Mouse (Mus musculus) ovary, postnatal 14 days (tissue): ENCODE measurements around the gene Itgb3.

ENCODE experiments used
- DNase-seq: peaks from one replicate; pipeline ENCODE4 v3.0.0; 2022; ENCODE audit warnings: low spot score

Itgb3 gene

GRCm38 (mm10) chr11:104622040-104622962 is 14.5 kb downstream of the Itgb3 start:
- no peak for DNase-seq

DNA sequence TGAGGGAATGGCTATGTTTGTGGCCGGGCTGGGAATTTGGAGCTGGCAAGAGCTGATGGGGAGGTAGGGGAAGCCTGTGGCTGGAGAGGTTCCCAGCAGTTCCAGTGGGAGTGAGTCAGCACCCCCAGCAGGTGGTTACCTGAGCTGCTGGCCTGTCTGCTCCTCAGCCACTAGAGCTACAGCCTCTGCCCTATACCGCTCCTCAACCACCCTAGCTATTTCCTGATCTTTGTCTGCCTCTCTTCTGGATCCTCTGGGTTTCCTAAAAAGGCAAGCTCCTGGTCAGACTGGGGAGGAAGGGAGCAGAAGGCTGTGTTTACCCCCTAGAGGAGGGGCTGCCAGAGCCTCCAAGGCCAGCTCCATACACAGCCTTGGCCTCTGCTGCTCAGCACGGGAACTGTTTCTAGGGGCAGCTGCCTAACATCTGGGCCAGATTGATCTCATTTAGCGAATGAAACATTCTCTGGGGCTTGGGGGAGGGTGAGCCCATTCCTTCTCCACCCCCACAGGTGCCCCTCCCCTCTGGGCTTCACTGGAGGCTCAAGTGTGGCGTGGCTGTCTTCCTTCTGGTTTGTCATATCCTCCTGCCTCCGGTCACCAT is 17.1 kb downstream of the Itgb3 start:
- peak; percentile 42 for DNase-seq

GRCm38 (mm10) chr11:104625453-104626402 is 17.9 kb downstream of the Itgb3 start:
- DNase-seq, result peak; percentile 52

GRCm38 (mm10) chr11:104626635-104627034 is 18.8 kb downstream of the Itgb3 start:
- DNase-seq, result no peak

DNA sequence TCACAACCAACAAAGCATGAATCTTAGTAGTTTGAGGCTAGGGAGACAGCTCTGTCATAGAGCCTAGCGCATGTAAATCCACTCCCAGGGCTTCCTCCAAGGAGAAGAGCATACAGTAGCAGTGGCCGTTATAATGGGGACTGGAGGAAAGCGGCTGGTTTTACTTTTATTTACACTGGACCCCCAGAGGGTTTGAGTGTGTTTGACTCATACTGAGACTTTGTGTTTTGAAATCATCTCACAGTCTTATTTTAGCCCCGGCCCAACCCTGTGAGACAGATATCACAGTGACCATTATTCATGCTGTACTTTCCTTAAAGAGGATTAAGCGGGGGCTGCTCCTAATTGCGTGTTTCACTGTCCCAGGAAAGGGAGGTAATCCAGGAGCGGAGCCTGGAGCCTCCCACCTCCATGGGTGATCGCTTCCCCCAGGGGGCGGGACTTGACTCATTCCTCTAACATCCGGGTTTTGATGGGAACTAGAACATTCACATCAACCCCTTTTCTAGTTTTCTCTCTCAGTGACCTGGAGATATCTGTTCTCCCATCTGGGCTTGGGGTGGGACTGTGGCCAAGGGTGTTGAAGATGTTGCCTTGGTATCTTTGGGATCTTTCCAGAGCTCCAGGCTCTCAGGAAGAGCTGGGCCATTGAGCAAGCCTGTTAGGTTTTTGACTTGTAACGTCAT is 20.0 kb downstream of the Itgb3 start:
- no peak for DNase-seq

- no peak for DNase-seq
Observed at GRCm38 (mm10) chr11:104628566-104628965, 20.8 kb downstream of the Itgb3 start.

GRCm38 (mm10) chr11:104630185-104630835 is 22.5 kb downstream of the Itgb3 start:
- no peak for DNase-seq

- DNase-seq, result no peak
Observed at GRCm38 (mm10) chr11:104631306-104631705, 23.5 kb downstream of the Itgb3 start.

GRCm38 (mm10) chr11:104637010-104637409 is 29.2 kb downstream of the Itgb3 start:
- DNase-seq, result no peak

- no peak for DNase-seq
Observed at GRCm38 (mm10) chr11:104638006-104638405, 30.2 kb downstream of the Itgb3 start.

DNA sequence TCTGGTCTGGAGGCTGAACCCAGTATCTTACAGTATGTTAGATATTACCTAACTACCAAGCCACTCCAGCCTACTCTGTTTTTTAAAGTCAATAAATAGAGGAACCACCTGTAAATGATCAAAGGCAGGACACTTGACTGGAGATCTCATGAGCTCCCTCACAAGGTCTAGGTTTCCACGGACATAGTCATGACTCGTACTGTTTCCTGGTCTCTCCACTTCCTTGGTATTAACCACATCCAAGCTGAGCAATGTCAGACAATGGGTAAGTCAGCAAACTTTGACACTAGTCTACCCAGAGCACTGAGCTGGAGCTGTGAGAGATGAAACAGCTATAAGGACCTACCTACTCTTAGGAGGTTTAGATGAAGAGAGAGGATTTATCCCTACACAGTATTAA is 31.1 kb downstream of the Itgb3 start:
- DNase-seq, result no peak

- no peak for DNase-seq
Observed at GRCm38 (mm10) chr11:104639634-104640033, 31.8 kb downstream of the Itgb3 start.

GRCm38 (mm10) chr11:104640894-104641293 is 33.1 kb downstream of the Itgb3 start:
- DNase-seq, result no peak

GRCm38 (mm10) chr11:104643236-104643635 is 35.4 kb downstream of the Itgb3 start:
- no peak for DNase-seq

DNA sequence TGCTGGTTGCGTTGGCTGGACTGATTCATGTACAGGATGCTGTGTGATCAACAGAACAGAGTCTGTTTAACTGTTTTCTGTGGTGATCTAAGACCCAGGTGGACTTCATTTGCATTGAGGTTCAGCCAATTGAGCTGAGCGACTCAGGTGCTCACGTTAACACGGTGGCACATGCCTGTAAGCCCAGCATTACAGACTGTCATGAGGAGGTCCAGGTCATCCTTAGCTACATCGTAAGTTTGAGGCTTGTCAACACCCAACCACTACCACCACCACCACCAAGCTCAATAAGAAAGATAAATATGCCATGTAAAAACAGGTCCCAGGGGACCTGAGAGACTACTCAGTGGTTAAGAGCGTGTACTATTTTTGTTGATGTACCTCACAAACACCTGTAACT is 37.6 kb downstream of the Itgb3 start:
- no peak for DNase-seq

- DNase-seq, result no peak
Observed at GRCm38 (mm10) chr11:104646173-104646572, 38.4 kb downstream of the Itgb3 start.

DNA sequence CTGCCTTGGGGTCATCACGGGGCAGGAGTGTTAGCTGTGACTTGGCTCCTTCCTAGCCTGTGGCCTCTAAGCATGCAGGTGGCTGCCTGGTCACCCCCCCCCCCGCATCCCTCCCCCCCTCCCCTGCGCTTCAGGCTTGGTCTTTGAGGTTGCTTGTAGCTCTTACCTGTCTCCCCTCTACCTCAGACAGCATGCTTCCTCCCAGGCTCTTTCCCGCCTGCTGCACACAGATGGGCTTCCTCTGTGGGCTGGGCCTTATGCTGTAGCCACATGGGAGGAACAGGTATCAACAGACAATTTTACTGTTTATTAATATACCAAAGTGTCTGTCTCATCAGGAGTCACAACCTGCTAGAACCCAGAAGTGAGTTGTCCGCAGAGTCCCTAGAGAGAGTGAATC is 38.8 kb downstream of the Itgb3 start:
- DNase-seq, result no peak

DNA sequence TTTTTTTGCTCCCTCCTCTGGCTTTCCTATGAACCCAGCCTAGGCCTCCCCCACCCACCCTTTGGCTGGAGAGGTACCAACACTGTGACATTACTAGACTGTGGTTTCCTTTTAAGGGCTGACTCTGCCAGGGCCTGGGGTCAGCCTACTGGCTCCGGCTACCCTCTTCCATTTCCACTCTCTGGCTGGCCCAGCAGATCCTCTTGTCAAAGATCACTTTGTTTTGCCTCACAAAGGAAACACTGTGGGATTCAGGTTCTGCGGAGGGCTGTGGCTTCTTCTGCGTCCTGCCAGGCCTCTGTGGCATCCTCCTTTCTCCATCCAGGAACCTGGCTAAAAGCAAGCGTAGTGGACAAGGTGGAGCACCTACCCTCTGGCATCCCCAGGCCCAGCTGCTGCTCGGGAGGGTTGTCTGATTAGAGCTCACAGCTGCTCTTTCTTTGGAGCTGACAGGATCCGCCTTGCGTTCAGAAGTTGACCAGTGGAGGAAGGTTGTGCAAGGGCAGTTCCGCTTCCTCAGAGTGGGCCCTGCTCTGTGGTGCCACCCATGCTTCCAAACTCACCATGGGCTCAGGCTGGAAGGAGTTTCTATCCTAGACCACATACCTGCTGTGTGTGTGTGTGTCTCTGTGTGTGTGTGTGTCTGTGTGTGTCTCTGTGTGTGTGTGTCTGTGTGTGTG is 39.5 kb downstream of the Itgb3 start:
- DNase-seq, result no peak

DNA sequence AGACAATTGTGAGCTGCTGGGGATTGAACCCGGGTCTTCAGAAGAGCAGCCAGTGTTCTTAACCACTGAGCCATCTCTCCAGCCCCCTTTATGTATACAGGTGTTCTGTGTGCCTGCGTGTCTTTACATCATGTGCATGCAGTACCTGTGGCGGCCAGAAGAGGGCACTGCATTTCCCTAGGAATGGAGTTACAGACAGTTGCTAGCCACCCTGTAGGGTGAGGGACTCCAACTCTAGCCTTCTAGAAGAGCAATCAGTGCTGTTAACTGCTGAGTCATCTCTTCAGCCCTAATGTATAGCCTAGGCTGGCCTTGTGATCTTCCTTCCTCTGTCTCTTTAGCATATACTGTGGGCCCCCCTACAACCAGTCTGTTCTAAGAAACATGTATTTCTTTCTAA is 40.8 kb downstream of the Itgb3 start:
- no peak for DNase-seq

DNA sequence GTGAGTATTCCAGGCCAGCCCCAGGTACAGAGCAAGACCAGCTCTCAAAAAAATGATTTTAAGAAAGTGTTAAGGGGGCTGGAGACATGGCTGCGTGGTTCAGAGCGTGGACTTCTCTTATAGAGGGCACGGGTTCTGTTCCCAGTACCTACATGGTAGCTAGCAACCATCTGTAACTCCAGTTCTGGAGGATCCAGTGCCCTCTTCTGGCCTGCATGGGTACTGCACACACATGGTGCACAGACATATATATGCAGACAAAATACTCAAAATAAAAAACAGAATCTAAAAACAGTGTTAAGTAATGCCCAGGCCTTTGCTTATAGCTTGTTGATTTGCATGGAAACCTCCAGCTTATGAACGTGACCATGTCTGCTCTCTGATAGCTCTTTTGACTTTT is 52.8 kb downstream of the Itgb3 start:
- no peak for DNase-seq

GRCm38 (mm10) chr11:104661106-104661505 is 53.3 kb downstream of the Itgb3 start:
- DNase-seq, result no peak
